Mouse (Mus musculus): ENCODE data around the gene Becn1. TPM values are rescaled to one million over a fixed set of nuclear protein-coding genes. Genes with fewer than 3 reads are reported as not detected.

Gene Becn1
- polyA plus RNA-seq, 2 experiments: 60.5 to 86.2 TPM

DNA sequence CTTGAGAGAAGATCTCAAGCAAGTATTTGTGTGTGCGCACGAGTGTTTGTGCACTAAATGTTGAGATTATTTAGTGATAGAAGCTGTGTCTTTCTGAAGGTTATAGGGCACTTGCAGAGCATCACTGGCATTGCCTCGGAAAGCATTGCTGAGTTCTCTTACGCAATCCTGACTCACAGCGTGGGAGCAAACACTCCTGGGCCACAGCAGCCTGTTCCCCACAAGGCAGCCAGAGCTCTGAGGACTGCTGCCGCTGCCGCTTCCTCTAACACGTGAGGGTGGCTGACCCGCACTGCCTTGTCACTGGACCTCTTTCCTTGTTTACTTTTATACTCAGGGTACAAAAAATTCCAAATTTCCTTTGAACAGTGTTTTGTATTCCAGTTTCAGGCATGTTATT lies 14.8 kb downstream of the Becn1 start:
- no peak for ATAC-seq (ENCODE audit: insufficient read depth)
- no peaks in the 10 kb centered on the region for H3K27me3 ChIP-seq (ENCODE audit: control insufficient read depth, insufficient read depth, low read length)
- no peak overlapping the region for H3K4me2 ChIP-seq (ENCODE audit: low read depth)
- H3K4me1 ChIP-seq (replicated peaks; ENCODE audit: control insufficient read depth in 2 of 2, insufficient read depth in 2 of 2, low read length in 1 of 2): no peaks in the 10 kb centered on the region
- peak in 1 of 3 experiments; percentile 25 for DNase-seq (ENCODE audit: low read depth in 3 of 3, low spot score in 3 of 3)
- 69% methylated on average over 9 of the region's 9 CpGs for WGBS (ENCODE audit: insufficient replicate concordance)
- H3K27ac ChIP-seq: no peak overlapping the region
- H3K36me3 ChIP-seq (replicated peaks; ENCODE audit: control insufficient read depth, insufficient read depth, low read depth): peaks cover 46% of the 10 kb centered on the region
- no peak overlapping the region for H3K9ac ChIP-seq (replicated peaks)
- no peak for TF ChIP-seq EP300 (IDR thresholded peaks at IDR 0.05; ENCODE audit: low read depth)
- no peak for TF ChIP-seq CTCF (IDR thresholded peaks at IDR 0.05; ENCODE audit: low read depth)
- no peak overlapping the region for H3K4me3 ChIP-seq (ENCODE audit: insufficient read depth in 1 of 2, low read depth in 2 of 2, low read length in 2 of 2)
- no peaks in the 10 kb centered on the region for H3K9me3 ChIP-seq (ENCODE audit: control insufficient read depth, low read length)

DNA sequence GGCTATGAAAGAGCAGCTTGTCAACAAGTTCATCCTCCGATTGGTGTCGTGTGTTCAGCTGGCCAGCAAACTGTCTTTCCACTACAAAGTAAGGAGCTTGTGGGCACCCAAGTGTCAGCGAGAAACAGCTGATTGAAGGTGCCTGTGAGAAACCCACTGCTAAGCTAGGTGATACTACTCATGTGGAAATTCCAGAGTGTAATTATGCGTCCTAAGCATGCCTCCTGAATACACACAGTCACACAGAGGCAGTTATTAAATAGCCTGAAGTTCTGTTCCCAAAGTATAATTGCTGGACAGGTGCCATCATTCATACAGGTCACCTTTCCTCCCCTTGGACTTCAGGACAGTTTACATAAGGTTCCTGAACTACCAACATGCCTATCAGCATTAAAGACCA lies 18.3 kb downstream of the Becn1 start:
- no peak overlapping the region for H3K9ac ChIP-seq (replicated peaks)
- TF ChIP-seq CTCF (IDR thresholded peaks at IDR 0.05; ENCODE audit: low read depth) (no peak), EP300 (IDR thresholded peaks at IDR 0.05; ENCODE audit: low read depth) (no peak)
- no peak for DNase-seq (ENCODE audit: low read depth in 3 of 3, low spot score in 3 of 3)
- WGBS (ENCODE audit: insufficient replicate concordance): 69% methylated on average over 4 of the region's 4 CpGs
- ATAC-seq (ENCODE audit: insufficient read depth): no peak
- H3K27me3 ChIP-seq (ENCODE audit: control insufficient read depth, insufficient read depth, low read length): no peaks in the 10 kb centered on the region; the same call in 1 of the 2 replicates
- peaks cover 0 to 6% of the 10 kb centered on the region in 2 experiments; a peak in 2 of 4 replicates for H3K4me1 ChIP-seq (replicated peaks; ENCODE audit: control insufficient read depth in 2 of 2, insufficient read depth in 2 of 2, low read length in 1 of 2)
- H3K27ac ChIP-seq: no peak overlapping the region
- no peak overlapping the region for H3K4me3 ChIP-seq (ENCODE audit: insufficient read depth in 1 of 2, low read depth in 2 of 2, low read length in 2 of 2)
- H3K4me2 ChIP-seq (ENCODE audit: low read depth): no peak overlapping the region
- no peaks in the 10 kb centered on the region for H3K9me3 ChIP-seq (ENCODE audit: control insufficient read depth, low read length)
- H3K36me3 ChIP-seq (replicated peaks; ENCODE audit: control insufficient read depth, insufficient read depth, low read depth): peaks cover 11% of the 10 kb centered on the region

DNA sequence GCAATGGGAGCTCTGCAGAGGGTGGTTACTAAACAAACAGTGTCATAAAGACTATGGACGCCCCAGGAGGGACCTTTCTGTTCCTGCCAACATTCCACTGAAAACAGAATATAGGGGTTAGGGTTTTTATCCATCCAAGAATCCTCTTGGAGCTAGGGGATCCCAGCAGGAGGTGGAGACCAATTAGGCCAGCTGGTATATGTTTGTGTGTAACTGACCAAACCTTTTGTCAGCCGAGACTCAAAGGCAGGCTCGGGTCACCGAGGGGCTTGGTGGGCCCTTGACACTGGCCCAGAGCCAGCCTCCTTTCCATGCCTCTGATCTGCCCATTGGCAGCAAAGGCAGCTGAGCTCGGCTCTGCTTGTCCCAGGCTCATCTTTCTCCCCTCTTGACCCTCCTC lies 19.2 kb downstream of the Becn1 start:
- Histone ChIP-seq H3K4me3 (ENCODE audit: insufficient read depth in 1 of 2, low read depth in 2 of 2, low read length in 2 of 2) (no peak overlapping the region), H3K4me1 (replicated peaks; ENCODE audit: control insufficient read depth in 2 of 2, insufficient read depth in 2 of 2, low read length in 1 of 2) (peaks cover 2 to 10% of the 10 kb centered on the region in 2 experiments), H3K9me3 (ENCODE audit: control insufficient read depth, low read length) (no peaks in the 10 kb centered on the region), H3K4me2 (ENCODE audit: low read depth) (no peak overlapping the region), H3K27ac (no peak overlapping the region), H3K27me3 (ENCODE audit: control insufficient read depth, insufficient read depth, low read length) (no peaks in the 10 kb centered on the region; the same call in 1 of the 2 replicates), H3K36me3 (replicated peaks; ENCODE audit: control insufficient read depth, insufficient read depth, low read depth) (peaks cover 7% of the 10 kb centered on the region), H3K9ac (replicated peaks) (no peak overlapping the region)
- 59% methylated on average over 5 of the region's 5 CpGs for WGBS (ENCODE audit: insufficient replicate concordance)
- no peak for ATAC-seq (ENCODE audit: insufficient read depth)
- DNase-seq (ENCODE audit: low read depth in 3 of 3, low spot score in 3 of 3): no peak
- TF ChIP-seq CTCF (IDR thresholded peaks at IDR 0.05; ENCODE audit: low read depth) (no peak), EP300 (IDR thresholded peaks at IDR 0.05; ENCODE audit: low read depth) (no peak)

DNA sequence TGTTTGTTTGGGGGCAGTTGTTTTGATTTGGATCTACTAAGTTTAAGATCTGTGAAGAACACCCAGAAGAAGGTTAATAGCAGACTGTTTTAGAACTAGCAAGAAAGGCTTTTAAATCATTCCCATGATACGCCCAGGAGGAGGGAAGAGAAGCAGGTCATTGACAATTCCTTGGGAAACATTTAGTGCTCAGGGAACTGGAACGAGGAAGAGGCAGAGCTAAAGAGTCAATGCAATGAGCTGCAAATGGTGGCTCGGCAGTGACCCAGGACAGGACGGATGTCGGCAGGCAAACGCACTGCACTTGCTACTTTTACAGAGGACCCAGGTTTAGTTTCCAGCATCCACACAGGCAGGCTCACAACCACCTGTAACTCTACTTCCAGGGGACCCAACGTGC lies 21.2 kb downstream of the Becn1 start:
- H3K4me2 ChIP-seq (ENCODE audit: low read depth): no peak overlapping the region

DNA sequence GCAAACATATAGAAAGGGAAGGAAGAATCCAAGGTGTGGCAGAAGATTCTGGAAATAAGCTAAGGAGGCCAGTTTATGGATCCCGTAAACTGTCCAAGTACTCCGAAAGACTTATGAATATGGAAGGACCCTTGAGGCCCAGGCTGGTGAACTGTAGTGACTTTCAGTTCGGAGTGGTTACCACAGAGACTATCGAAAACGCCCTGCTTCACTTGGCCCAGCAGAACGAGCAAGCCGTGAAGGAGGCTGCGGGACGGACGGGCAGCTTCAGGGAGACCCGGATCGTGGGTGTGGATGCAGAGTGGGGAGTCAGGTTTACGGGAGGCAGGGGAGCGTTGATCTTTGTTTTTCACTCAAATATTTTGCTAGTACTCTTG lies 22.9 kb downstream of the Becn1 start:
- TF ChIP-seq EP300 (IDR thresholded peaks at IDR 0.05; ENCODE audit: low read depth) (no peak), CTCF (IDR thresholded peaks at IDR 0.05; ENCODE audit: low read depth) (no peak)
- Histone ChIP-seq H3K9me3 (ENCODE audit: control insufficient read depth, low read length) (no peaks in the 10 kb centered on the region), H3K4me1 (replicated peaks; ENCODE audit: control insufficient read depth in 2 of 2, insufficient read depth in 2 of 2, low read length in 1 of 2) (peaks cover 10 to 19% of the 10 kb centered on the region in 2 experiments), H3K27me3 (ENCODE audit: control insufficient read depth, insufficient read depth, low read length) (no peaks in the 10 kb centered on the region; the same call in 1 of the 2 replicates), H3K9ac (replicated peaks) (peak overlapping the region; percentile 82), H3K4me3 (ENCODE audit: insufficient read depth in 1 of 2, low read depth in 2 of 2, low read length in 2 of 2) (peak overlapping the region; percentile 87 to 96), H3K36me3 (replicated peaks; ENCODE audit: control insufficient read depth, insufficient read depth, low read depth) (no peaks in the 10 kb centered on the region; the same call in 1 of the 2 replicates), H3K4me2 (ENCODE audit: low read depth) (peak overlapping the region; percentile 93), H3K27ac (no peak overlapping the region)
- WGBS (ENCODE audit: insufficient replicate concordance): 61% methylated on average over 14 of the region's 14 CpGs
- no peak for DNase-seq (ENCODE audit: low read depth in 3 of 3, low spot score in 3 of 3)
- ATAC-seq (ENCODE audit: insufficient read depth): peak; percentile 50; the same call in 1 of the 2 replicates

More for the DNA sequence above, 21.2 kb downstream of the Becn1 start:
- Histone ChIP-seq H3K9ac (replicated peaks) (no peak overlapping the region), H3K4me1 (replicated peaks; ENCODE audit: control insufficient read depth in 2 of 2, insufficient read depth in 2 of 2, low read length in 1 of 2) (peaks cover 10 to 19% of the 10 kb centered on the region in 2 experiments), H3K27ac (no peak overlapping the region), H3K9me3 (ENCODE audit: control insufficient read depth, low read length) (no peaks in the 10 kb centered on the region), H3K4me3 (ENCODE audit: insufficient read depth in 1 of 2, low read depth in 2 of 2, low read length in 2 of 2) (no peak overlapping the region), H3K27me3 (ENCODE audit: control insufficient read depth, insufficient read depth, low read length) (no peaks in the 10 kb centered on the region; the same call in 1 of the 2 replicates), H3K36me3 (replicated peaks; ENCODE audit: control insufficient read depth, insufficient read depth, low read depth) (no peaks in the 10 kb centered on the region; the same call in 1 of the 2 replicates)
- DNase-seq (ENCODE audit: low read depth in 3 of 3, low spot score in 3 of 3) (no peak), ATAC-seq (ENCODE audit: insufficient read depth) (no peak)
- TF ChIP-seq EP300 (IDR thresholded peaks at IDR 0.05; ENCODE audit: low read depth) (no peak), CTCF (IDR thresholded peaks at IDR 0.05; ENCODE audit: low read depth) (no peak)
- 46% methylated on average over 7 of the region's 7 CpGs for WGBS (ENCODE audit: insufficient replicate concordance)
